Mouse (Mus musculus): Measurements from ENCODE around the gene Trim46.

GRCm38 (mm10) chr3:89295685-89296230 lies 49.6 kb upstream of the Trim46 start:
- TF ChIP-seq ZC3H11A (IDR thresholded peaks at IDR 0.05; ENCODE audit: borderline replicate concordance, low read depth, low read length), result no peak
- no peak for TF ChIP-seq ZNF384 (IDR thresholded peaks at IDR 0.05; ENCODE audit: low read depth, low read length)
- no peak for TF ChIP-seq HCFC1 (IDR thresholded peaks at IDR 0.05; ENCODE audit: borderline replicate concordance, insufficient read depth, low read length)

Measured in ES-E14 (cell line).